Mouse (Mus musculus) stomach, embryonic 16.5 days (tissue): ENCODE data around the gene Rnasel. TPM values are rescaled to one million over a fixed set of nuclear protein-coding genes. Genes with fewer than 3 reads are reported as not detected.

Source experiments
- ATAC-seq: fragments of 200-750 bp; cut with Nextera tagmentation; 2 replicates; pipeline ENCODE4 v1.8.0; 2017; ENCODE audit warnings: moderate number of reproducible peaks, moderate TSS enrichment; ENCODE audit not compliant: insufficient read depth, low FRiP score
- H3K27ac ChIP-seq: fragments of 300-500 bp; sonication (generic); 2 replicates; pipeline ENCODE4 v1.5.1; 2014; ENCODE audit warnings: low read length
- H3K27me3 ChIP-seq: fragments of 300-500 bp; sonication (generic); 2 replicates; pipeline ENCODE4 v1.6.1; 2014; ENCODE audit warnings: low read length, control low read depth, mixed read lengths; ENCODE audit not compliant: control insufficient read depth, insufficient read depth
- H3K36me3 ChIP-seq: fragments of 300-500 bp; sonication (generic); 2 replicates; pipeline ENCODE4 v1.6.1; 2014; ENCODE audit warnings: low read length; ENCODE audit not compliant: control insufficient read depth, insufficient read depth
- H3K4me1 ChIP-seq: fragments of 300-500 bp; sonication (generic); 2 replicates; pipeline ENCODE4 v1.6.1; 2014; ENCODE audit warnings: low read length, control low read depth, mixed read lengths; ENCODE audit not compliant: control insufficient read depth, insufficient read depth
- H3K4me2 ChIP-seq: fragments of 300-500 bp; sonication (generic); 2 replicates; pipeline ENCODE4 v1.6.1; 2014; ENCODE audit warnings: low read depth, low read length, mixed read lengths
- H3K4me3 ChIP-seq: fragments of 300-500 bp; sonication (generic); replicated peaks from 2 replicates; pipeline ENCODE4 v1.5.1; 2014; ENCODE audit warnings: mild to moderate bottlenecking, low read length
- H3K9ac ChIP-seq: fragments of 300-500 bp; sonication (generic); 2 replicates; pipeline ENCODE4 v1.6.1; 2014; ENCODE audit warnings: low read length
- H3K9me3 ChIP-seq: fragments of 300-500 bp; sonication (generic); replicated peaks from 2 replicates; pipeline ENCODE4 v1.6.1; 2016; ENCODE audit warnings: low read length, control low read depth; ENCODE audit not compliant: control insufficient read depth
- WGBS: fragments of 180-500 bp; shearing (Covaris S2); extraction: QIAGEN DNeasy Blood & Tissue Kit; methylation state at CpG from one replicate; pipeline ENCODE4 v1.1.7; 2014; 5-methylcytosine and 5-hydroxymethylcytosine counted together
- polyA plus RNA-seq: library from polyadenylated mRNA; unstranded; fragments of >200 nt; fragmentation: Nextera tagmentation; extraction: Ambion mirVana; gene quantifications from 2 replicates; pipeline ENCODE4 v1.2.1, GENCODE M21; 2015

The Rnasel gene
- polyA plus RNA-seq, 1 experiment from 2014 or later, result 13.7 TPM

- H3K9ac ChIP-seq, result no peak overlapping the region
- no peaks in the 10 kb centered on the region for H3K27me3 ChIP-seq
- 50% methylated on average over 2 of the region's 2 CpGs for WGBS
- no peak for ATAC-seq
- no peak overlapping the region for H3K4me2 ChIP-seq
- no peaks in the 10 kb centered on the region for H3K9me3 ChIP-seq
- no peak overlapping the region for H3K4me3 ChIP-seq
- no peaks in the 10 kb centered on the region for H3K36me3 ChIP-seq
- H3K4me1 ChIP-seq, result peaks cover 8% of the 10 kb centered on the region; the same call in 1 of the 2 replicates
- no peak overlapping the region for H3K27ac ChIP-seq
Measured at GRCm38 (mm10) chr1:153729806-153730205, 19.4 kb upstream of the Rnasel start.

- no peaks in the 10 kb centered on the region for H3K36me3 ChIP-seq
- H3K4me3 ChIP-seq, result no peak overlapping the region
- no peak overlapping the region for H3K4me2 ChIP-seq
- no peak overlapping the region for H3K9ac ChIP-seq
- peaks cover 8% of the 10 kb centered on the region; the same call in 1 of the 2 replicates for H3K4me1 ChIP-seq
- no peaks in the 10 kb centered on the region for H3K27me3 ChIP-seq
- 44% methylated on average over 3 of the region's 3 CpGs for WGBS
- no peak for ATAC-seq
- H3K27ac ChIP-seq, result no peak overlapping the region
- no peaks in the 10 kb centered on the region for H3K9me3 ChIP-seq
Measured at GRCm38 (mm10) chr1:153730671-153731070, 18.6 kb upstream of the Rnasel start.

GRCm38 (mm10) chr1:153733181-153733580 is 16.0 kb upstream of the Rnasel start:
- no peak for ATAC-seq
- no peak overlapping the region for H3K4me3 ChIP-seq
- H3K27me3 ChIP-seq, result peaks cover 3% of the 10 kb centered on the region; the same call in 1 of the 2 replicates
- 0 out of 2 replicates have a peak overlapping the region, but pooled peaks have one; percentile 15 for H3K9ac ChIP-seq
- WGBS, result 43% methylated on average over 9 of the region's 9 CpGs
- H3K4me2 ChIP-seq, result no peak overlapping the region
- no peaks in the 10 kb centered on the region for H3K9me3 ChIP-seq
- H3K36me3 ChIP-seq, result no peaks in the 10 kb centered on the region
- H3K27ac ChIP-seq, result no peak overlapping the region
- H3K4me1 ChIP-seq, result peaks cover 8% of the 10 kb centered on the region; the same call in 1 of the 2 replicates

GRCm38 (mm10) chr1:153734866-153735265 is 14.4 kb upstream of the Rnasel start:
- Histone ChIP-seq H3K4me3 (no peak overlapping the region), H3K4me1 (peaks cover 10% of the 10 kb centered on the region; the same call in 1 of the 2 replicates), H3K9me3 (no peaks in the 10 kb centered on the region), H3K9ac (no peak overlapping the region), H3K27me3 (peaks cover 20% of the 10 kb centered on the region), H3K27ac (no peak overlapping the region), H3K4me2 (no peak overlapping the region), H3K36me3 (no peaks in the 10 kb centered on the region)
- ATAC-seq, result no peak
- 72% methylated on average over 4 of the region's 4 CpGs for WGBS

GRCm38 (mm10) chr1:153736096-153736495 is 13.1 kb upstream of the Rnasel start:
- peaks cover 14% of the 10 kb centered on the region for H3K4me1 ChIP-seq
- WGBS, result 60% methylated on average over 6 of the region's 6 CpGs
- H3K9me3 ChIP-seq, result no peaks in the 10 kb centered on the region
- no peak overlapping the region for H3K4me3 ChIP-seq
- no peak overlapping the region for H3K27ac ChIP-seq
- H3K27me3 ChIP-seq, result peaks cover 28% of the 10 kb centered on the region
- no peaks in the 10 kb centered on the region for H3K36me3 ChIP-seq
- no peak overlapping the region for H3K4me2 ChIP-seq
- ATAC-seq, result no peak
- H3K9ac ChIP-seq, result no peak overlapping the region

GRCm38 (mm10) chr1:153737101-153738085 is 11.8 kb upstream of the Rnasel start:
- peaks cover 30% of the 10 kb centered on the region for H3K27me3 ChIP-seq
- H3K27ac ChIP-seq, result no peak overlapping the region
- H3K4me3 ChIP-seq, result no peak overlapping the region
- WGBS, result 61% methylated on average over 9 of the region's 9 CpGs
- H3K9ac ChIP-seq, result no peak overlapping the region
- H3K9me3 ChIP-seq, result no peaks in the 10 kb centered on the region
- no peaks in the 10 kb centered on the region for H3K36me3 ChIP-seq
- no peak for ATAC-seq
- H3K4me2 ChIP-seq, result no peak overlapping the region
- peaks cover 14% of the 10 kb centered on the region for H3K4me1 ChIP-seq

GRCm38 (mm10) chr1:153739437-153740015 is 9.7 kb upstream of the Rnasel start:
- Histone ChIP-seq H3K9ac (no peak overlapping the region), H3K9me3 (no peaks in the 10 kb centered on the region), H3K27ac (no peak overlapping the region), H3K4me3 (peak overlapping the region; percentile 46), H3K27me3 (peaks cover 30% of the 10 kb centered on the region), H3K4me1 (peaks cover 5% of the 10 kb centered on the region; the same call in 1 of the 2 replicates), H3K4me2 (peak overlapping the region; percentile 71), H3K36me3 (no peaks in the 10 kb centered on the region)
- WGBS, result 20% methylated on average over 13 of the region's 13 CpGs
- ATAC-seq, result no peak

- H3K4me2 ChIP-seq, result peak within 1 kb of the TSS; percentile 71
- peak within 1 kb of the TSS; percentile 46 for H3K4me3 ChIP-seq
- H3K27me3 ChIP-seq, result peaks cover 30% of the 10 kb centered on the region
- no peaks in the 10 kb centered on the region for H3K9me3 ChIP-seq
- 1% methylated on average over 28 of the region's 28 CpGs for WGBS
- peak; percentile 75 for ATAC-seq
- H3K9ac ChIP-seq, result peak within 1 kb of the TSS; percentile 50
- H3K4me1 ChIP-seq, result peaks cover 5% of the 10 kb centered on the region; the same call in 1 of the 2 replicates
- H3K36me3 ChIP-seq, result no peaks in the 10 kb centered on the region
- no peak within 1 kb of the TSS for H3K27ac ChIP-seq
Measured at GRCm38 (mm10) chr1:153740145-153740544, 9.1 kb upstream of the Rnasel start, which contains the start of gene Rgs16. Rgs16 (plus strand) TSS chr1:153740349.
